Mouse (Mus musculus): ENCODE measurements around the gene Cerkl. TPM values are rescaled to one million over a fixed set of nuclear protein-coding genes. Genes with fewer than 3 reads are reported as not detected.

Gene Cerkl
- polyA plus RNA-seq, 1 experiment from 2014 or later: 1.3 TPM

GRCm38 (mm10) chr2:79290149-79290548 is 166.4 kb downstream of the Cerkl start:
- Histone ChIP-seq H3K9me3 (no peaks in the 10 kb centered on the region), H3K4me2 (no peak overlapping the region), H3K9ac (no peak overlapping the region), H3K4me3 (replicated peaks) (no peak overlapping the region), H3K4me1 (no peaks in the 10 kb centered on the region), H3K27ac (no peak overlapping the region), H3K27me3 (replicated peaks) (no peaks in the 10 kb centered on the region), H3K36me3 (no peaks in the 10 kb centered on the region)
- no peak for ATAC-seq (ENCODE audit: insufficient read depth, low FRiP score, low read depth)
- 72% methylated on average over 1 of the region's 1 CpGs for WGBS

- H3K27ac ChIP-seq: no peak overlapping the region
- ATAC-seq (ENCODE audit: insufficient read depth, low FRiP score, low read depth): no peak
Measured at GRCm38 (mm10) chr2:79284206-79284605, 172.4 kb downstream of the Cerkl start.

More at GRCm38 (mm10) chr2:79284206-79284605, 172.4 kb downstream of the Cerkl start:
- Histone ChIP-seq H3K9ac (no peak overlapping the region), H3K9me3 (no peaks in the 10 kb centered on the region), H3K27me3 (replicated peaks) (no peaks in the 10 kb centered on the region), H3K36me3 (no peaks in the 10 kb centered on the region), H3K4me2 (no peak overlapping the region), H3K4me1 (no peaks in the 10 kb centered on the region), H3K4me3 (replicated peaks) (no peak overlapping the region)
- 79% methylated on average over 4 of the region's 4 CpGs for WGBS

Other genes starting within 250 kb of the Cerkl start
- 4.9 and 6.5 TPM in 2 replicates for gene Itga4, start 201.4 kb downstream of the Cerkl start, polyA plus RNA-seq (2015; fragmentation: Nextera tagmentation; extraction: Ambion mirVana)
- gene Neurod1, start within 50 bp of the Cerkl start, polyA plus RNA-seq (2015; fragmentation: Nextera tagmentation; extraction: Ambion mirVana): 2.2 and 3.3 TPM in 2 replicates
- 20.8 and 21.5 TPM in 2 replicates for gene Itprid2, start 178.6 kb upstream of the Cerkl start, polyA plus RNA-seq (2015; fragmentation: Nextera tagmentation; extraction: Ambion mirVana)

Measured in stomach, embryonic 15.5 days (tissue).